Mouse (Mus musculus) lung, postnatal 0 days (tissue): ENCODE measurements at regions not wholly inside any gene's neighbourhood (a gene's known extent, or its start where the extent isn't known, plus 50 kb on each side); places are given as distances from the start of the nearest gene placed in this dataset.

ENCODE experiments used
- ATAC-seq: fragments of 200-750 bp; cut with Nextera tagmentation; 2 replicates; pipeline ENCODE4 v1.8.0; 2017; ENCODE audit warnings: moderate library complexity
- DNase-seq: peaks from one replicate; pipeline ENCODE4 v3.0.0-alpha.2; 2016; ENCODE audit warnings: low spot score
- H3K27ac ChIP-seq: fragments of 300-500 bp; sonication (generic); 2 replicates; pipeline ENCODE4 v1.5.1; 2014; ENCODE audit warnings: antibody characterized with exemption, mild to moderate bottlenecking, low read length, mixed read lengths
- H3K27me3 ChIP-seq: fragments of 300-500 bp; sonication (generic); replicated peaks from 2 replicates; pipeline ENCODE4 v1.6.1; 2014; ENCODE audit warnings: low read length, mixed read lengths; ENCODE audit not compliant: insufficient read depth
- H3K36me3 ChIP-seq: fragments of 300-500 bp; sonication (generic); 2 replicates; pipeline ENCODE4 v1.6.1; 2014; ENCODE audit warnings: low read length, mixed read lengths; ENCODE audit not compliant: insufficient read depth
- H3K4me1 ChIP-seq: fragments of 300-500 bp; sonication (generic); 2 replicates; pipeline ENCODE4 v1.6.1; 2014; ENCODE audit warnings: antibody characterized with exemption, low read depth, low read length, mixed read lengths; ENCODE audit not compliant: insufficient read depth
- H3K4me2 ChIP-seq: fragments of 300-500 bp; sonication (generic); replicated peaks from 2 replicates; pipeline ENCODE4 v1.6.1; 2014; ENCODE audit warnings: low read depth, mild to moderate bottlenecking, low read length, moderate library complexity, mixed read lengths
- H3K4me3 ChIP-seq: fragments of 300-500 bp; sonication (generic); 2 replicates; pipeline ENCODE4 v1.5.1; 2014; ENCODE audit warnings: low read depth, low read length
- H3K9ac ChIP-seq: fragments of 300-500 bp; sonication (generic); replicated peaks from 2 replicates; pipeline ENCODE4 v1.6.1; 2014; ENCODE audit warnings: low read depth, mild to moderate bottlenecking
- H3K9me3 ChIP-seq: fragments of 300-500 bp; sonication (generic); 2 replicates; pipeline ENCODE4 v1.6.1; 2016; ENCODE audit warnings: low read length, mixed read lengths
- CTCF ChIP-seq: IDR thresholded peaks from 2 replicates; pipeline ENCODE4 v1.5.1; 2016; ENCODE audit warnings: antibody characterized with exemption, mild to moderate bottlenecking
- EP300 ChIP-seq: IDR thresholded peaks from 2 replicates; pipeline ENCODE4 v1.6.1; 2016; ENCODE audit warnings: antibody characterized with exemption, mild to moderate bottlenecking, control low read depth
- WGBS: fragments of 180-500 bp; shearing (Covaris S2); extraction: QIAGEN DNeasy Blood & Tissue Kit; methylation state at CpG from one replicate; pipeline ENCODE4 v1.1.7; 2014; 5-methylcytosine and 5-hydroxymethylcytosine counted together

GRCm38 (mm10) chr1:184126909-184127308 lies 92.8 kb upstream of the 1700056E22Rik start:
- 59% methylated on average over 3 of the region's 3 CpGs for WGBS
- H3K27me3 ChIP-seq, result no peaks in the 10 kb centered on the region
- TF ChIP-seq CTCF (no peak), EP300 (no peak)
- H3K9ac ChIP-seq, result no peak overlapping the region
- no peak overlapping the region for H3K4me3 ChIP-seq
- H3K36me3 ChIP-seq, result no peaks in the 10 kb centered on the region
- DNase-seq (no peak), ATAC-seq (no peak)
- no peak overlapping the region for H3K4me2 ChIP-seq
- no peaks in the 10 kb centered on the region for H3K9me3 ChIP-seq
- no peaks in the 10 kb centered on the region for H3K4me1 ChIP-seq
- H3K27ac ChIP-seq, result no peak overlapping the region
